Mouse (Mus musculus) T-cell, adult 2 months (primary cell): ENCODE measurements around the gene Apoa2.

Experiments used
- DNase-seq: peaks from one replicate; pipeline ENCODE4 v3.0.0; 2022; ENCODE audit warnings: low spot score

Apoa2 gene

DNA sequence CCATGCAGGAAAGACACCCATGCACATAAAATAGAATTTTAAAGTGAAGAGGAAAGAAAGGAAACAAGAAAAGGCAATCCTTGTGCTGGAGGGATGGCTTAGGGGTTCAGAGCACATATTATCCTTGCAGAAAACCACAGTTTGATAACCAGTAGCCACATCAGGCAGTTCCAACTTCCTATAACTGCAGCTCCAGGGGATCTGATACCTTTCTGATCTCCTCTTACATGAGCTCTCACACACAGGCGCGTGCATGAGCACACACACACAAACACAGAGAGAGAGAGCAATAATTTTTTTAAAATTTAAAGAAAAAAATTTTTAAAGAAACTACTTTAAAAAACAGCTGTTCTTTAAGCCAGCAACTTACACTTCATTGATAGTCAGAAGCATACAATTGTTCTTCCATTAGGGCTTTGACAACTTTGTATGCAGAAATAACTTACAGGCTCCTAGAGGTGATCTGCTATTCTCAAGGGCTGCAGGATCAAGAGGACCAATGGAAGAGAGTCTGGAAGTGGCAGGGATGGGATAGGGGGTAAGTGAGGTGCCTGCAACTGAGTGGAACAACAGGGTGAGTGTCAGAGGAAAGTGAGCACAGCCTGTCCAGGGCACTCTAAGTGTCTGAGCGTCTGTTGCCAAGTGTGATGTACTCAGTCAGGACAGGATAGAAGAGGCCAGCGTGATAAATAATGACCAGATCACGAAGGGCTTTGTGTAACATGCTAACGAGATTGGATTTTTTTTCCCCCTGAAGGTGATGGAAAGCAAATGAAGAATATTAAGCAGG lies 19.0 kb upstream of the Apoa2 start:
- DNase-seq = no peak

DNA sequence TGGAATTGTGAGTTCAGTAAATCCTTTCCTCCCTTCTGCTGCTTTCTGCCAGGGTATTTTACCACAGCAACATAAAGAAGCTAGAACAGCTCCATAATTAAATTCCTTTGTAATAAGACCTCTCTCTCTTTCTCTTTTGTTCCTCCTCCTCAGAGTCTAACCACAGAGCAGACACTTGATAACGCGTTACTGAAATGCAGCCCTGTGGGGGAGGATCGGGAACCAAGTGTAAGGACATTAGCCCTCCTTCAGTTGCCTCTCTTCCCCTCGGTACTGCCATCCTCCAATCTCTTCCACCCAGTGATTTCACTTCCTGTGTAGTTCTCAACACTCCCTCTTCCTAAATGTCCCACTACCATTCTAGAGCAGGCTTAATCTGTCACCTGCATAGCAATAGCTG lies 15.4 kb upstream of the Apoa2 start:
- DNase-seq = no peak

DNA sequence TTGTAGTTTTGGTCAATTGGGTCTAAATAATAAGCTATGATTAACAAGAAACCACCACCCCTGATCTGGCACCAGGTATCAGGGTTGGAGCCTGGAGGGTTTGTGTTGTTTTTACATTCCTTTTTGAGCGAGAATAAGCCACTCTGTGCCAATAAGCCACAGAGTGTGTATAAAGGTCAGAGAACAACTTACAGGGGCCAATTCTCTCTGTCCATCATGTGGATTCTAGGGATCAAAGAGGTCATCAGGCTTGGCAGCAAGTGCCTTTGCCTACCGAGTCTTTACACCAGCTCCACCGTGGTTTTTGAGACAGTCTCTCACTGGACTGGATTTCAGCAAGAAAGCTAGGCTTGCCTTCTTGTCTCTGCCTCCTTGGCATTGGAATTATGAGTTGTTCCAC lies 12.0 kb upstream of the Apoa2 start:
- DNase-seq = no peak

DNA sequence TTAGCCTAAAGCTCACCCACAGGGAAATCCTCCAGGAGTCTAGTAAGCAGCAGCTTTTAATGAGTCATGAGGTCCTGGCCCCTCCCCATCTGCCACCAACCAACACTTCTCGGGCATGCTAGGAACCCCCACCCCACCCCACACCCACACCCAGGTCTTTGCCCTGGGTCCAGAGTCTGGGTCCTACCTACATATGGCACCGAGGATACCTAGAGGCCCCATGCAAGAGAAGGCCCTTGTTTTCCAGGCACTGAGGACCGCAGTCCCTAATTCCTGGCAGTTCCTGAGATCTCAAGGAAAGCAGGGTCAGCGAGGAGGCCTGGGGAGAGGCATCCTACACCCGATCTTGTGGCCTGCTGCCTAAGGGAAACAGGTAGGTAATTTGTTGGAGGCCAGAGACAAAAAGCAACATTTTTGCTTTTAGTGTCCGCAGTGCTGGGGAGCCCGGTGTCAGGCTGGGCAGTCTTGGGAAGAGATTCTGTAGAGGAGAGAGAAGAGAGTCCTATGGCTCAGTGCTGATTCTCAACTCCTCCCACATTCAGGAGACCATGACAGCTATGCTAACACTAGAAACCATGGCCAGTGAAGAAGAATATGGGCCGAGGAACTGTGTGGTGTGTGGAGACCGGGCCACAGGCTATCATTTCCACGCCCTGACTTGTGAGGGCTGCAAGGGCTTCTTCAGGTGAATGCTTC lies 10.9 kb upstream of the Apoa2 start, which contains the start of gene Nr1i3:
Gene Nr1i3 (plus strand): TSS at position 170 of the 696 bp plus-strand sequence.
- DNase-seq = no peak

DNA sequence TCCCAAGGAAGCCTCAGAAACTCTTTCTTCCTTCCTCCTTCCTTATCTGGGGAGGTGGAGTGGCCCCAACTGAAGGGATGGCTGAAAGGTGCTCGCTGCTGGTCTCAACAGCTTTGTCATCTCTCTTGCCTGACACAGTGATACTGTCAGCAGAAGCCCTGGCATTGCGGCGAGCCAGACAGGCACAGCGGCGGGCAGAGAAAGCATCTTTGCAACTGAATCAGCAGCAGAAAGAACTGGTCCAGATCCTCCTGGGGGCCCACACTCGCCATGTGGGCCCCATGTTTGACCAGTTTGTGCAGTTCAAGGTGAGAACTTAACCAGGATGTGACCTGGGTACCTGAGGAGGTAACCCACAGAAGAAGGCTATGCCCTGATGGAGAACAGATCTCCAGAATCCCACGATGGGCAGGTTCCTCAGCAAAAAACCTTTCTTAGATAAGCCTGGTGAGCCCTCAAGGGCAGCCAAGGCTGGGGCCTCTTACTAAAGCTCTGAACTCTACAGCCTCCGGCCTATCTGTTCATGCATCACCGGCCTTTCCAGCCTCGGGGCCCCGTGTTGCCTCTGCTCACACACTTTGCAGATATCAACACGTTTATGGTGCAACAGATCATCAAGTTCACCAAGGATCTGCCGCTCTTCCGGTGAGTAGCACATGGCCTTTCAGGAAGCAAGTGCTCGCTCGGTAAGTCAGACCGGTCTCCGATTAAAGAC lies 8.5 kb upstream of the Apoa2 start:
- no peak for DNase-seq

- DNase-seq = peak; percentile 77
Measured at GRCm38 (mm10) chr1:171220871-171221270, 4.0 kb upstream of the Apoa2 start.

DNA sequence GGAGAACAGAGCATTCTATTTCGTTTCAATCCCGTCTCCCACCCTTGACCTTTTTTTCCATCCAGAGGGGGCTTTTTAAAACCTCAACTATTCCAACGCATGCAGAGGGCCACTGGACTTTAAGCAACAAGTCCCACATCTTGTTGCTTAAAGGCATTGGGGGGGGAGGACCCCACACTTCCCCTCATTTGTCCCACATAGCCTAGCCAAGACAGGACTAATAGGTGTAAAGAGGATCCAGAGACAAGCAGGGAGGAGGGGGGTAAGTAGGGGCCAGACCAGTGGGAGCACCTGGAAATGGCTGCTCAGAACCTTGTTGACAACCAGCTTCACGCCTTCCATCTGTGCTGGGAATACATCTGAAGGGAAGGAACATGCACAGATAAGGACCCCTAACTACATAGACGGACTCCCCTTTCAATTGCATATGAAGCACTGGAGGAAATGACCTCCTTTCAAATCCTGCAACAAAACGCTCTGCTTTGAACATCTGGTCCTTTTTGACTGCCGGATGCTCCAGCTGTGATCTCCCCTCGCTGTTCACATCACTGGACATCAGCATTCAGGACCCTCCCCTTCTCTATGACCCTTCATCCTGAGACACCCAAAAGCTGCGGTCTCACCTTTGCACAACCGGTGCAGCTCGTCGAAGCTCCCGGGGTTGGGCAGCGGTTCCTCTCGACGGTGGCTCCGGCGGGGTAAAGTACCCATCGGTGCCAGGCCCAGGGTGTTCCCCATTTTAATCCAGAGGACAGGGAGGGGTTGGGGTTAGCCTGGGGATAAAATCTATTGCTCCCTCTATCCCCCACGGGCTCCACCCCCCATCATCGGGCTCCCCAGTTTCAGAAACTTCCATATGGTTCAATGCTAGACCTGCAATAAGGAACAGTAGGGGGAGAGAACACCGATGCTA lies 3.3 kb upstream of the Apoa2 start:
- DNase-seq = no peak

DNA sequence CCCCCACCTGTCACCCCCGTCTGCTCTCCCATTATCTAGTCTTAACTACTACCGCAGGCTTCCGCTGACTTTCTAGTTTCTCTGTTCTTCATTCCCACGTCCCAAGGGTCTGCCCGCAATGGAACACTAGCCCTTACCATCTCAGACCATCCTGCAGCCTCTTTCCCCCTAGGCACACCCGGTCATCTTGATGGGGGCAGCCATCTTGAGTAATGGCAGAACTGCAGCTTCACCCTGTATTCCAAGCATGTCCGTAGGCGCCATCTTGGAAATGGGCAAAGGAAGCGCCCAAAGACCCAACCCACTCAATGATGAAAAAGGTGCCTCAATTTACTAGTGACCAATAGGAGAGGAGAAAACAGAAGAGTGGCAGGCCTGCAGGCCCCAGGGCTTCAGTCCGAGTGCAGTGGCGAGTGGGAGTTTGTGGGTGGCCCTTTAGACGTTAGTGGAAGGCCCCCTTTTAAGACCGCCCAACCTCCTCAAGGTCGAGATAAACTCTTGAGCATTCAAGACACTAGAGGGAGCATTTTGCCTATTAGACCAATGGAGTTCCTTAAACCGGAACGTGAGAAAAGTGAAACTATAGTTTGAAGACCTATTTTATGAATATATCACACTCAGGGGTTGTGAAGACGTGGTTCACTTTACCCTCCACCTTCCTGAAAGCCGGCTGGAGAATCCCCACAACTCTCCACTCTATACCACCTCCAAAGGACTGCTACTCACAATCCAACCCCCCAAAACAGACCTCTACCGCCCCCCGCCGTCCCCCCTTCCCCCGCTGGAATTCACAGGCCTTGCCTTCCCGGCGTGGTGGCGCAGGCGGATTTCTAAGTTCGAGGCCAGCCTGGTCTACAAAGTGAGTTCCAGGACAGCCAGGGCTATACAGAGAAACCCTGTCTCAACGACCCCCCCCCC lies 2.4 kb upstream of the Apoa2 start, which contains the start of gene Tomm40l:
Gene Tomm40l (minus strand): TSS at position 277 of the 918 bp plus-strand sequence.
- DNase-seq = peak; percentile 97

GRCm38 (mm10) chr1:171223168-171223567 lies 1.7 kb upstream of the Apoa2 start:
- no peak for DNase-seq

DNA sequence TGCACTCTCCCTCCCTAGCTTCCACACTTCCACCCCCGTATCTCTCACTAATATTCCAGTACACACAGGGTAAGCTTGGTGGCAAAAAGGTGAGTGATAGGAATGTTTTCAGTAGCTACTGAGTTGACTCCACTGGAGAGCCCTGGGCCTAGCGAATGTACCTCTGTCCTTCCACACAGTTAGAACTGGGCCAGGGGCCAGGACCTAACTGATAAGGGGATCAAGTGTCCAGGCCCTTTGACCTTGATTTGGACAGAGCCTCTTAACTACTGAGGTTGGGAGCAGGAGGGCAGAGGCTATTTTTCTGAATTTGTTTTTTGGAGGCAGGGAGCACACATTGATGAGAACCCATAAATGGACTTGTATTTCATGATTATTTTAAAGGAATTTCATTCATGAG lies 1.1 kb upstream of the Apoa2 start:
- DNase-seq = no peak

- no peak for DNase-seq
Measured at GRCm38 (mm10) chr1:171226780-171227179, 1.9 kb downstream of the Apoa2 start.

DNA sequence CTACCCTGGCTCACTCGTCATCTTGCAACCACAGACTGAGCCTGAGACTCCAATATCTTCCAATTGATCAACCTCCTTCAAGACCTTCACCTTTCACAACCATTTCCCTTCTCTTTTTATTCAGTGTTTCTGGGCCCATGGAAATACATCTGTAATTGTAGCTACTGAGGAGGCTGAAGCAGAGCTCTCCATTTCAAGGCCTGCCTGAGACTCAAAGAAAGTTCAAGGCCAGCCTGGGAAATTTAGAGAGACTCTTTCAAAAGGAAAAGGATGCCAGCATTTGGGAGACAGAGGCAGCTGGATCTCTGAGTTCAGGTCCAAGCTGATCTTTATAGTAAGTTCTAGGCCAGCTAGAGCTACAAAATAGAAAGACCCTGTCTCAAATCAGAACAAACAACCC lies 3.0 kb downstream of the Apoa2 start:
- DNase-seq = no peak

DNA sequence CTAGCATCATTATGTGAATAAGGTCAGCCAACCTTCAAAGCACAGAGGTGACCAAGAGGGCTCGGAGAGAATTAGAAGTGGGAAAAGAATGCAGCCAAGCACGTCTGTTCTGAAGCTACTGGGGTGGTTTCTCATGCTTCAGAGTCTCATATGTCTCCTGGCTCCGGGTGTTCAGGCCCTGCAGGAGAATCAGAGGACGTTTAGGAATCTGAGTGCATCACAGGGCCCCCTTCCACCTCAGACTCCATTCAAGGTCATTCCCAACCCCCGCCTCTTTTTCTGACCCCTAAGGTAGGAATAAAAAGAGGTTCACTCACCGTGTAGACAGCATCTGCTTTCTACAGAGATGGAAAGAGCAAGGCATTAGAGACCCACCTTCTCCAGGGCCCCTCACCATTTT lies 4.9 kb downstream of the Apoa2 start:
- no peak for DNase-seq

GRCm38 (mm10) chr1:171230215-171230614 lies 5.4 kb downstream of the Apoa2 start:
- DNase-seq = no peak

DNA sequence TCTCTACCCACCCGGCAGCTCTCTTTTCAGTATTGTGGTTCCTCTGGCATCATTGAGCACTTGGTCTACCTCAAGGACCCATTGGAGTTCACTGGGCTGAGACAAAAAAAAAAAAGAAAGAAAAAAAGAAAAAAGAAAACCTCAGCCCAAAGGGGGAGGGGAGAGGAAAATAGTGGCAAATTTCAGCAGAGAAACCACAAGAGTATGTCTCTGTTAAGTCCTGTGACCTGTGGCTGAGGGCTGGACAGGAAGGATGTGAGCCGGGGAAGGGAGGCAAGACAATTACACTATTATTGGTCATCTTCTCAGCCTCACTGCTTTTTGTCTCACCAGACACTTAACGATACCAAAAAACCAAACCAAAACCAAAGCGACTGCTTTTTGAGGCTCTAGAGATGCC lies 7.0 kb downstream of the Apoa2 start:
- DNase-seq = no peak

DNA sequence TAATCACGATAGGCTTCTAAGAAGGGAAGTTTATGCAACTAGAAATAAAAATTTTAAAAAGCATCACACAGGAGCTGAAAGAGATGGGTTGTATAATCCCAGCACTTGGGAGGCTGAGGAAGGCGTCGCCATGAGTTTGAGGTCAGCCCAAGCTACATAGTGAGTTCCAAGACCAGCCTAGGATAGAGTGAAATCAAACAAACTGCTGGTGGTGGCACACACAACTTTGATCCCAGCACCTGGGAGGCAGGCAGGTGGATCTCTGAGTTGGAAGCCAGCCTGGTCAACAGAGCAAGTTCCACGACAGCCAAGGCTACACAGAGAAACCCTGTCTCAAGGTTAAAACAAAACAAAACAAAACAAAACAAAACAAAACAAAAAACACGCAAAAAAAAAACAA lies 7.5 kb downstream of the Apoa2 start:
- DNase-seq = no peak

GRCm38 (mm10) chr1:171232800-171233730 lies 8.2 kb downstream of the Apoa2 start:
- DNase-seq = no peak

DNA sequence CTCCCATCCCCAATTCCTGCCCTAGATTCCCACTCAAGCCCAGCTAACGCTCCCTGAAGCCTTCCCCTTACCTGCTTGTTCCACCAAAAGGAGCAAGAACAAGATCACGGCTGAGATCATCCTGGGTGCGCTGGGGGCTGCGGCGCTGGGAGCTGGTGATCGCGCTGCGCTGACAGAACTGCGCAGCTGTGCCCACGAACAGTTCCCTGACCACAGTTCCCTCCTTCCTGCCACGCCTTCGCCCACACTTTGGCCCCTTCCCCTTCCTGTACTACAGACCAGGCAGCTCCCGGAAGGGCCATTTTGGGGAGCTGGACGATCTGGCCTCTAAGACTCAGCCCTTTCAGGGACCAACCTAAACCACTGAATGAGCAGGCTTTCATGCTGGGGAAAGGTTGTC lies 9.3 kb downstream of the Apoa2 start, which contains the start of gene Fcer1g:
Gene Fcer1g (minus strand): TSS at position 240 of the 400 bp plus-strand sequence.
- DNase-seq = no peak

- DNase-seq = no peak
Measured at GRCm38 (mm10) chr1:171234538-171234937, 9.7 kb downstream of the Apoa2 start.
